Mouse (Mus musculus) kidney, postnatal 14 days (tissue): ENCODE data around the gene Fgf12.

Experiments used
- DNase-seq: peaks from one replicate; pipeline ENCODE4 v3.0.0; 2022; ENCODE audit warnings: mixed read lengths

The Fgf12 gene

GRCm38 (mm10) chr16:28303889-28304288 is 449.0 kb downstream of the Fgf12 start:
- DNase-seq: no peak

- no peak for DNase-seq
Measured at GRCm38 (mm10) chr16:28289689-28290330, 463.1 kb downstream of the Fgf12 start.

GRCm38 (mm10) chr16:28257904-28258303 is 495.0 kb downstream of the Fgf12 start:
- no peak for DNase-seq

- DNase-seq: no peak
Measured at GRCm38 (mm10) chr16:28254303-28254702, 498.6 kb downstream of the Fgf12 start.

GRCm38 (mm10) chr16:28251930-28252329 is 500.9 kb downstream of the Fgf12 start:
- DNase-seq: no peak

GRCm38 (mm10) chr16:28242867-28243649 is 509.8 kb downstream of the Fgf12 start:
- peak; percentile 7 for DNase-seq

GRCm38 (mm10) chr16:28239382-28239781 is 513.5 kb downstream of the Fgf12 start:
- DNase-seq: no peak

- peak; percentile 69 for DNase-seq
Measured at GRCm38 (mm10) chr16:28238019-28238868, 514.6 kb downstream of the Fgf12 start.

GRCm38 (mm10) chr16:28215930-28216329 is 536.9 kb downstream of the Fgf12 start:
- DNase-seq: no peak

- no peak for DNase-seq
Measured at GRCm38 (mm10) chr16:28212411-28212810, 540.5 kb downstream of the Fgf12 start.

GRCm38 (mm10) chr16:28156443-28156842 is 596.4 kb downstream of the Fgf12 start:
- no peak for DNase-seq

GRCm38 (mm10) chr16:28140972-28141371 is 611.9 kb downstream of the Fgf12 start:
- peak; percentile 9 for DNase-seq

GRCm38 (mm10) chr16:28127006-28127405 is 625.9 kb downstream of the Fgf12 start:
- no peak for DNase-seq
